Mouse (Mus musculus) myocyte (in vitro differentiated cells): ENCODE results near the gene Kif26b. TPM values are rescaled to one million over a fixed set of nuclear protein-coding genes. Genes with fewer than 3 reads are reported as not detected.

ENCODE experiments used
- H3K27me3 ChIP-seq: one replicate; pipeline ENCODE4 v1.6.1; 2011; ENCODE audit not compliant: control insufficient read depth, insufficient read depth, insufficient read length
- H3K36me3 ChIP-seq: one replicate; pipeline ENCODE4 v1.6.1; 2011; ENCODE audit not compliant: control insufficient read depth, insufficient read depth
- H3K4me2 ChIP-seq: one replicate; pipeline ENCODE4 v1.6.1; 2011; ENCODE audit warnings: low read depth, control low read depth
- H3K4me3 ChIP-seq: one replicate; pipeline ENCODE4 v1.5.1; 2011; ENCODE audit warnings: mild to moderate bottlenecking, control low read depth, moderate library complexity
- H3K79me2 ChIP-seq: one replicate; pipeline ENCODE4 v1.6.1; 2011; ENCODE audit not compliant: control insufficient read depth, insufficient read depth
- H3ac ChIP-seq: one replicate; pipeline ENCODE4 v1.6.1; 2011; ENCODE audit not compliant: control insufficient read depth, insufficient read length
- CEBPB ChIP-seq: IDR thresholded peaks from 2 replicates; pipeline ENCODE4 v1.6.1; 2011; ENCODE audit warnings: mild to moderate bottlenecking, moderate library complexity; ENCODE audit not compliant: poor library complexity, insufficient read depth, severe bottlenecking
- E2F4 ChIP-seq: IDR thresholded peaks from one replicate; pipeline ENCODE4 v1.6.1; 2011; ENCODE audit warnings: mild to moderate bottlenecking, control low read depth, moderate library complexity; ENCODE audit not compliant: insufficient read depth
- MAX ChIP-seq: IDR thresholded peaks from one replicate; pipeline ENCODE4 v1.6.1; 2011; ENCODE audit warnings: low read depth, mild to moderate bottlenecking, control low read depth
- MYOD1 ChIP-seq, 3 experiments: IDR thresholded peaks; one replicate each; pipeline ENCODE4 v1.6.1; 2011; ENCODE audit warnings: control low read depth in 2 of 3, low read depth in 2 of 3, mild to moderate bottlenecking in 2 of 3, moderate library complexity in 1 of 3; ENCODE audit not compliant: insufficient read length in 2 of 3, control insufficient read depth in 1 of 3
- MYOG ChIP-seq, 3 experiments: IDR thresholded peaks; one replicate each; pipeline ENCODE4 v1.6.1; 2011; ENCODE audit warnings: control low read depth in 2 of 3, low read depth in 2 of 3, mild to moderate bottlenecking in 2 of 3; ENCODE audit not compliant: insufficient read length in 2 of 3, control insufficient read depth in 1 of 3, insufficient read depth in 1 of 3
- POLR2A ChIP-seq: IDR thresholded peaks from one replicate; pipeline ENCODE4 v1.6.1; 2011; ENCODE audit warnings: low read depth, mild to moderate bottlenecking, control low read depth, moderate library complexity; ENCODE audit not compliant: insufficient read length
- POLR2AphosphoS2 ChIP-seq: IDR thresholded peaks from one replicate; pipeline ENCODE4 v1.6.1; 2011; ENCODE audit warnings: low read depth, control low read depth; ENCODE audit not compliant: insufficient read length
- REST ChIP-seq: IDR thresholded peaks from one replicate; pipeline ENCODE4 v1.6.1; 2011; ENCODE audit warnings: mild to moderate bottlenecking, control low read depth, moderate library complexity; ENCODE audit not compliant: insufficient read depth, insufficient read length
- SRF ChIP-seq: IDR thresholded peaks from one replicate; pipeline ENCODE4 v1.6.1; 2011; ENCODE audit warnings: low read depth; ENCODE audit not compliant: control insufficient read depth, insufficient read length
- TCF12 ChIP-seq: IDR thresholded peaks from one replicate; pipeline ENCODE4 v1.6.1; 2011; ENCODE audit warnings: mild to moderate bottlenecking, control low read depth; ENCODE audit not compliant: poor library complexity, insufficient read depth, severe bottlenecking
- TCF3 ChIP-seq: IDR thresholded peaks from one replicate; pipeline ENCODE4 v1.6.1; 2011; ENCODE audit warnings: low read depth, control low read depth; ENCODE audit not compliant: insufficient read length
- USF1 ChIP-seq: IDR thresholded peaks from one replicate; pipeline ENCODE4 v1.6.1; 2011; ENCODE audit warnings: low read depth, mild to moderate bottlenecking, control low read depth, moderate library complexity
- polyA plus RNA-seq: library from polyadenylated mRNA; unstranded; fragments of >200 nt; fragmentation: generic; extraction: Trizol; gene quantifications from one replicate; pipeline ENCODE4 v1.2.1, GENCODE M21; 2012; ENCODE audit warnings: missing spikeins

Kif26b gene
- polyA plus RNA-seq, 1 experiment, result 5.9 TPM

DNA sequence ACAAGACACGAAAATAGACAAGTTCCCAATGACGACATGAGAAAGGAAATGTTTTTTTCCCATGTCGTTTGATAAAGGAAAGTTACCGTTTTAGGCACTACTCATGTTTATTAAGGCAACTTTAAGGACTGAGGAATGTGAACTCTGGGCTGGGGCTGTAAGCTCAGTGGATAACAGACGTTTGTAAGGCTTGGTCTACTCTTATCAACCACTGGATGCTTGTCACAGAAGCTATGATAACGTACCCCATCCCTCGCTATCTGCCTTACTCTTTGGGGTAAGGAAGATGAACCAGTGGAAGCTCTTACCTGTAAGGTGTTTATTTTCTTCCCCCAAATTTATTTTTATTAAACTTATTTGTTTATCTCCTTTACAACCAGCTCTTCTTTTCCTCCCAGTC lies 108.4 kb downstream of the Kif26b start:
- TF ChIP-seq POLR2AphosphoS2, result no peak
- TF ChIP-seq MYOD1 (IDR thresholded peaks at IDR 0.05; ENCODE audit: control insufficient read depth in 1 of 3, insufficient read length in 2 of 3, low read depth in 2 of 3), result no peak
- TF ChIP-seq TCF3, result no peak
- no peak for TF ChIP-seq CEBPB
- no peak for TF ChIP-seq SRF
- no peak for TF ChIP-seq REST
- Histone ChIP-seq H3ac (no peak overlapping the region), H3K4me3 (no peak overlapping the region)

GRCm38 (mm10) chr1:178639951-178640350 lies 111.0 kb downstream of the Kif26b start:
- Histone ChIP-seq H3ac (no peak overlapping the region), H3K27me3 (no peaks in the 10 kb centered on the region), H3K4me3 (no peak overlapping the region)

More for the DNA sequence above, 108.4 kb downstream of the Kif26b start:
- no peaks in the 10 kb centered on the region for H3K27me3 ChIP-seq
- no peaks in the 10 kb centered on the region for H3K79me2 ChIP-seq
- no peak overlapping the region for H3K4me2 ChIP-seq
- H3K36me3 ChIP-seq, result no peaks in the 10 kb centered on the region

GRCm38 (mm10) chr1:178640719-178641455 lies 112.0 kb downstream of the Kif26b start:
- Histone ChIP-seq H3K36me3 (no peaks in the 10 kb centered on the region), H3K4me2 (peak overlapping the region; percentile 14), H3ac (no peak overlapping the region), H3K27me3 (no peaks in the 10 kb centered on the region), H3K79me2 (no peaks in the 10 kb centered on the region), H3K4me3 (no peak overlapping the region)
- TF ChIP-seq CEBPB, result peak; percentile 49; the same call in 1 of the 2 replicates
- TF ChIP-seq MYOD1 (IDR thresholded peaks at IDR 0.05; ENCODE audit: control insufficient read depth in 1 of 3, insufficient read length in 2 of 3, low read depth in 2 of 3), result peak in 1 of 3 experiments; percentile 37
- TF ChIP-seq TCF3, result no peak

More at GRCm38 (mm10) chr1:178639951-178640350, 111.0 kb downstream of the Kif26b start:
- TF ChIP-seq SRF, result no peak
- no peak for TF ChIP-seq MAX
- no peak for TF ChIP-seq TCF12
- TF ChIP-seq TCF3, result no peak
- no peak overlapping the region for H3K4me2 ChIP-seq
- no peaks in the 10 kb centered on the region for H3K79me2 ChIP-seq
- H3K36me3 ChIP-seq, result no peaks in the 10 kb centered on the region

- H3ac ChIP-seq, result no peak overlapping the region
- no peaks in the 10 kb centered on the region for H3K36me3 ChIP-seq
- H3K4me2 ChIP-seq, result no peak overlapping the region
- no peaks in the 10 kb centered on the region for H3K79me2 ChIP-seq
- TF ChIP-seq E2F4, result no peak
- TF ChIP-seq MYOD1 (IDR thresholded peaks at IDR 0.05; ENCODE audit: control insufficient read depth in 1 of 3, insufficient read length in 2 of 3, low read depth in 2 of 3), result no peak
- no peaks in the 10 kb centered on the region for H3K27me3 ChIP-seq
- H3K4me3 ChIP-seq, result no peak overlapping the region
Measured at GRCm38 (mm10) chr1:178641788-178642187, 112.9 kb downstream of the Kif26b start.

DNA sequence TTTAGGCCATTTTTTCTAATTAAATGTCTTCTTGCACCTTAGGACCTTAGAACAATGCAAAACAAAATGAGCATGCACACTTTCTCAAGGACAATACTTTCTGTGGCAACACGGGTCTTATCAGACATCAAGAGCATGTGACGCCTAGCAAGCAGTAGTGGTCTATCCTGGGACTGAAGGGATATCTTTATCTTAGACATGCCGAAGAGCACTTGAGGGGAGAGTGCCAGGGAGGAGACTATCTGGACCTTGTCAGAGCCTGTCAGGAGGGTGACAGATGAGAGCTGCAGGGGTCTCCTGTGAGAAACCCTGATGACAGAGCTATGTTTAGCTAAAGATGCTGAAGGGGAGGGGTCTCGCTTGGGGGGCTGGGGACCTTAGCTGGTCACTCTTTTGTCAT lies 116.0 kb downstream of the Kif26b start:
- no peak overlapping the region for H3ac ChIP-seq
- H3K4me3 ChIP-seq, result no peak overlapping the region
- no peak overlapping the region for H3K4me2 ChIP-seq
- TF ChIP-seq E2F4 (no peak), TCF12 (no peak), MYOG (IDR thresholded peaks at IDR 0.05; ENCODE audit: control insufficient read depth in 1 of 3, insufficient read depth in 1 of 3, insufficient read length in 2 of 3, low read depth in 2 of 3) (no peak), CEBPB (no peak), USF1 (no peak), MYOD1 (IDR thresholded peaks at IDR 0.05; ENCODE audit: control insufficient read depth in 1 of 3, insufficient read length in 2 of 3, low read depth in 2 of 3) (no peak), SRF (no peak), TCF3 (no peak), REST (no peak), POLR2AphosphoS2 (no peak)
- H3K79me2 ChIP-seq, result no peaks in the 10 kb centered on the region
- no peaks in the 10 kb centered on the region for H3K36me3 ChIP-seq
- no peaks in the 10 kb centered on the region for H3K27me3 ChIP-seq

GRCm38 (mm10) chr1:178646589-178646988 lies 117.7 kb downstream of the Kif26b start:
- no peak overlapping the region for H3ac ChIP-seq
- no peaks in the 10 kb centered on the region for H3K36me3 ChIP-seq
- TF ChIP-seq REST (no peak), USF1 (no peak), MYOD1 (IDR thresholded peaks at IDR 0.05; ENCODE audit: control insufficient read depth in 1 of 3, insufficient read length in 2 of 3, low read depth in 2 of 3) (no peak), SRF (no peak), MYOG (IDR thresholded peaks at IDR 0.05; ENCODE audit: control insufficient read depth in 1 of 3, insufficient read depth in 1 of 3, insufficient read length in 2 of 3, low read depth in 2 of 3) (no peak), TCF3 (no peak), POLR2A (no peak), E2F4 (no peak), TCF12 (no peak)
- H3K79me2 ChIP-seq, result no peaks in the 10 kb centered on the region
- H3K4me2 ChIP-seq, result no peak overlapping the region
- no peaks in the 10 kb centered on the region for H3K27me3 ChIP-seq
- H3K4me3 ChIP-seq, result no peak overlapping the region
